Mouse (Mus musculus) lung, postnatal 14 days (tissue): ENCODE measurements around the gene Tmem208.
A peak's percentile ranks its signal among the peaks of the same experiment; 100 is the strongest.

Experiments used
- DNase-seq: peaks from one replicate; pipeline ENCODE4 v3.0.0; 2021

Tmem208 gene

DNA sequence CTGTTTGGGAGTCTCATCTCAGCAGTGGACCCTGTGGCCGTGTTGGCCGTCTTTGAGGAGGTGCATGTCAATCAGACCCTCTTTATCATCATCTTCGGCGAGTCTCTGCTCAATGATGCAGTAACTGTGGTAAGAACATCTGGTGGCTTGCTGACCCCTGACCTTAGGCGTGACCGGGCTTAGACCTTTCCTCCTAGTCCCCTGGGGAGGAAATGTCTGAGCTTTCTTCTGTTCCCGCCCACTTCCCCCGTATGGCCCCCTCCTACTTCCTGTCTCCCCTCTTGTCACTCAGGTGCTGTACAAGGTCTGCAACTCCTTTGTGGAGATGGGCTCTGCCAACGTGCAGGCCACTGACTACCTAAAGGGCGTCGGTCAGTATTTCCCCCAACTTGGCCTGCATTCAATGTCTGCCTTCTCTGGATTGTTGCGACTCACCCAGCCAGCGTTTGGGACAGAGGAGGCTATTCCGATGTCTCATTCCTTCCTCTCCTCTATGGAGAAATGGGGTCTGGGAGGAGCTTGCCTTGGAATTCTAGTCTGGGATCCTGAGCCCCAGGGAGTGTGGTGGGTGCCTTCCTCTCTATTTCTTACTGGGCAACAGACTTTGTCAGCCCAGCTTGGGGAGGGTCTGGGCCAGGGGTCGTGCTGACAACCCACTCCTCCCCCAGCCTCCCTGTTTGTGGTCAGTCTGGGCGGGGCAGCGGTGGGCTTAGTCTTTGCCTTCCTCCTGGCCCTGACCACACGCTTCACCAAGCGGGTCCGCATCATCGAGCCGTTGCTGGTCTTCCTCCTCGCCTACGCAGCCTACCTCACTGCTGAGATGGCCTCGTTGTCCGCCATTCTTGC lies 29.2 kb downstream of the Tmem208 start:
- no peak for DNase-seq

GRCm38 (mm10) chr8:105356681-105357080 lies 30.5 kb downstream of the Tmem208 start:
- DNase-seq = no peak

DNA sequence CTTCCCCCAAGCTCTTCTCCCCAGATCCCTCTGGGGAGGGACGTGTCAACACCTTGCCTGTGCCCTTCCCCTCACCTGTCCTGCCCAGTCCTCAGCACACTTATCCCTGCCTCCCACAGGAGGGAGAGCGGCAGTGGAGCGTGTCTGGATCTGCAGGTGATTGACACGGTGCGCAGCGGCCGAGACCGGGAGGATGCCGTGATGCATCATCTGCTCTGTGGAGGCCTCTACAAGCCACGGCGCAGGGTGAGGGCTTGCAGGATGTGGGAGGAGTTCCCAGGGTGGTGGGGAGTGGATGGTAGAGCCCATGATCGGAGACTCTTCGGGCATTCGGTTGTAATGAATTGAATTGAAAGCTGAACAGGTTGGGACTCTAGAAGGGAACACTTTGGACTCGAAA lies 33.1 kb downstream of the Tmem208 start:
- DNase-seq = no peak

DNA sequence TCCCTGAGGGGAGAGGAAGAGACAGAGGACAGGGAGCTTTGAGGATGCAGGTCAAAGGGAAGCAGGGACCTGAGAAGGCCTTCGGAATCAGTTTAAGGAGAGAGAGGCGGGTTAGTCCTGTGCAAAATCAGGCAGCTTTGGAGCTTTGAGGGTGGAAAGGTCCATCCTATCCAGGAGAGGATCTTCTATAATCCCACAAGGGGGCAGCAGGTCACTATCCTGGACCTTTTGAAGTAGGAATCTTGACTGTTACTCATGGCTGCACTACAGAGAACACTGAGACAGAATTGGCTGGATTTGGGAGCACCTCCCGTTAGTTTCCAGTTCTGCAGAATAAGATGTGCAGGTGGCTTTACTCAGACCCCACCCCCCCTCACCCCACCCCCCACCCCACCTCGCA lies 33.5 kb downstream of the Tmem208 start:
- DNase-seq = no peak

DNA sequence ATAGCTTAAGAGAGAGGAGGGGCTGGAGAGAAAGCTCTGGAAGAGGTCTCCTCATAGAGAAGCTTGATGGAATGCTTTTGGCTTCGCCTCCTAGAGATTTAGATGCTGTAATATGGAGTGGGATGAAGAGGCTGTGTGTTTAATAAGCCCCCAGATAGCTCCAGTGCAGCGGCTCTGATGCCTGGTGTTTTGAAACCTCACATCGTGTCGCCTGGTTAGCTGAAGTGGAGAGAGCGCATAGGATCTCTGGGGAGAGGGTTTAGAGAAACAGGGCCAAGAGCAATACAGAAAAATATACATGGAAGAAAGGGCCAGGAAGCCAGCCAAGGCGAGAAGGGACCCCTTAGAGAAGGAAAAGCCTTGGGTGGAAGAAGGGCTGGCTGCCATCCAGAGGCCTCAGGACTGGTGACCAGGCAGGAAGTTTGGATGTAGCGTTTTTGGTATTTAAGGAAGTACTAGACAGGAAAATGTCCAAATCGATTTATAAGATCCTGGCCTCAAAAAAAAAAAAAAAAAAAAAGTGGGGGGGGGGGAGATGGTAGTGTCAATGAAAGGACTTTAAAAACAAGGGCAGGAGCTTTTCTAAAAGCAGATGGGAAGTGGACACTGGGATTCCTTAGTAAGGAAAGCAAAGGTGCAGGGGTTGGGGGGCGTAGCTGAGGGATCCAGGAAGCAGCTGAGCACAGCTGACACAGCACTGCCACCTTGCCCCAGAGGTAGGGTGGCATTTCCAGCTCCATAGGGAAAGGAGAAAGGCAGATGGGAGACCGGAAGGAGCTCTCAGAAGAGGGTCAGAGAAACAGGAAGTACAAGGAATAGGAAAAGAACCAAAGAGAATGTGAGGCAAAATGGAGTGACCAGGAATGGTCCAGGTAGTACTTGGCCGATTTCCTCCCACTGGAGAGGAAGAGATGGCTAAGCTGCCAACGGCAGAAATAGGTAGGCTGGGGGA lies 35.9 kb downstream of the Tmem208 start:
- DNase-seq = peak; percentile 43

DNA sequence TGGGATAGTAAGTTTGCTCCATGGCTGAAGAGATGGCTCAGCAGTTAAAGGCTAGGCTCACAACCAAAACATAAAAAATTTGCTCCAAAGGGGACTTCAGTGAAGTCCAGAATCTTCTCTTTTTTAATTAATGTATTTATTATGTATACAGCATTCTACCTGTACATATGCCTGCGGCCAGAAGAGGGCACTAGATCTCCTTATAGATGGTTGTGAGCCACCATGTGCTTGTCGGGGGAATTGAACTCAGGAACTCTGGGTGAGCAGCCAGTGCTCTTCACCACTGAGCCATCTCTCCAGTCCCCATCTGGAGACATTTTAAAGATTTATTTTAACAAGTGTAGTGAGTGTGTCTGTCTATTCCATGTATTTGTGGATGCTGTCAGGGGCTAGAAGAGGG lies 41.0 kb downstream of the Tmem208 start:
- no peak for DNase-seq

DNA sequence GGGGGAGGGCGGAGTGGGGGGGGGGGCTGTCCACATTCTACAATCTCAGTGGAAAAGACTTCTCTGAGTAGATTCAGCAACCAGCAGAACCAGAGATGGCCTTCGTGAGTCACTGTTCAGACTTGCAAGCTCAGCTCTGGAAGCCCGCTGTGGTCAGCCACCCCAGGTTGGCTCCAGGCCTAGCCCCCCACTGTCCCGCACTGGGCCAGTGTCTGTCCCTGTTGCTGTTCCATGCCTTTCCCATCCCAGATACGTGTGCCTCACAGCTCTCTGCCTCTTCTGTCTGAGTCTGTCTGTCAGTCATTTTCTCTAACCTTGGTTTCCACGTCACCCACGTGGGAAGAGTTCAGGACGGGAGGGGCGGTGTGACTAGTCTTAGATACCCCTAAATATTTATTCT lies 46.3 kb downstream of the Tmem208 start:
- no peak for DNase-seq

GRCm38 (mm10) chr8:105373032-105373431 lies 46.9 kb downstream of the Tmem208 start, which contains the start of gene Plekhg4:
Gene Plekhg4 (plus strand): TSS chr8:105373274.
- no peak for DNase-seq

GRCm38 (mm10) chr8:105374513-105374966 lies 48.4 kb downstream of the Tmem208 start:
- peak; percentile 43 for DNase-seq

- peak; percentile 76 for DNase-seq
Measured at GRCm38 (mm10) chr8:105378673-105379072, 52.5 kb downstream of the Tmem208 start.

GRCm38 (mm10) chr8:105380308-105380707 lies 54.2 kb downstream of the Tmem208 start:
- no peak for DNase-seq

GRCm38 (mm10) chr8:105384070-105384469 lies 57.9 kb downstream of the Tmem208 start:
- no peak for DNase-seq
